8 mouse cellular contexts compared by ENCODE assay signal in genomic region chr19:32389001-32389871, GRCm38 (mm10). TPM values are rescaled to one million over a fixed set of nuclear protein-coding genes. Genes with fewer than 3 reads are reported as not detected.
A peak's percentile ranks its signal among the peaks of the same experiment; 100 is the strongest.
DNase-seq lines count a peak whose midpoint lies in the region; ATAC-seq lines count a peak whose summit lies in the region.

Gene Sgms1 (minus strand): TSS chr19:32389714.

- intact Hi-C loops in left cerebral cortex, postnatal 14 days (cut with DNase I): loop anchor here (5.0 to 10.0 kb wide), 6 partner anchors 47 to 414 kb away; partner anchors contain the start of gene Minpp1

- DNase-seq in adrenal gland, adult 2 months: peak; percentile 97
- DNase-seq in embryo, embryonic 11 days: peak; percentile 96
- DNase-seq in gastrocnemius, postnatal 25 days: peak; percentile 92
- DNase-seq in left cerebral cortex, postnatal 14 days (ENCODE audit: low spot score in 2 of 2): peak; percentile 90 to 92
- peak; percentile 93 for DNase-seq in right cerebral cortex, postnatal 25 days
- peak; percentile 86 to 90 for DNase-seq in urinary bladder, postnatal 36 days (ENCODE audit: low spot score in 2 of 2)

- ATAC-seq in inflammation-experienced regulatory T-cells, adult 6 months: peak; percentile 47
- peak; percentile 68 for ATAC-seq in megakaryocyte-erythroid progenitor cell, adult 5-6 weeks (replicated peaks; ENCODE audit: low FRiP score, low TSS enrichment, poor library complexity, severe bottlenecking)

RNA-seq across cellular contexts. Expression of gene Sgms1, which starts in this region (rescaled TPM):
- 10 to 100 TPM; 71.4 to 73.5 TPM for total RNA-seq in adrenal gland, adult 2 months (2021)
- 13.3 and 16.8 TPM in 2 replicates for polyA plus RNA-seq in adrenal gland, adult 2 months (2012; rRNA removed)
- 10 to 100 TPM; 37.2 to 42.0 TPM for total RNA-seq in gastrocnemius, postnatal 25 days (2021)
- polyA plus RNA-seq in inflammation-experienced regulatory T-cells, adult 6 months (2017; shearing (Covaris generic)): 10 to 100 TPM; 47.8 to 56.5 (median 51.5) TPM
- 10 to 100 TPM; 34.3 to 50.0 TPM for total RNA-seq in left cerebral cortex, postnatal 14 days (2021)
- 53.2 and 66.1 TPM in 2 replicates for total RNA-seq in megakaryocyte-erythroid progenitor cell, adult 5-6 weeks (2014; fragmentation: Nextera tagmentation)
- 58.5 and 84.8 TPM in 2 replicates for total RNA-seq in megakaryocyte-erythroid progenitor cell, adult 5-6 weeks (2017)

Comparison
In these comparisons a context has a peak if more than half of its experiments do, and no peak if none do; other contexts are left out.
1. Peak in every context shown above with its lines: DNase-seq and ATAC-seq.